Mouse (Mus musculus): ENCODE results near the gene Tmem268. TPM values are rescaled to one million over a fixed set of nuclear protein-coding genes. Genes with fewer than 3 reads are reported as not detected.

Tmem268 gene
- polyA plus RNA-seq, 1 experiment from 2014 or later = 12.8 TPM

GRCm38 (mm10) chr4:63608391-63608790, 49.8 kb downstream of the Tmem268 start:
- no peak for ATAC-seq
- Histone ChIP-seq H3K9ac (no peak overlapping the region), H3K27ac (no peak overlapping the region), H3K4me1 (replicated peaks) (no peaks in the 10 kb centered on the region), H3K4me3 (replicated peaks) (no peak overlapping the region), H3K4me2 (replicated peaks) (no peak overlapping the region), H3K9me3 (no peaks in the 10 kb centered on the region), H3K27me3 (replicated peaks) (no peaks in the 10 kb centered on the region), H3K36me3 (no peaks in the 10 kb centered on the region)
- 85% methylated on average over 7 of the region's 7 CpGs for WGBS

GRCm38 (mm10) chr4:63621861-63622260, 63.3 kb downstream of the Tmem268 start:
- no peak for ATAC-seq
- H3K4me1 ChIP-seq (replicated peaks) = 0 out of 2 replicates have a peak, but pooled peaks cover 5% of the 10 kb centered on the region
- no peak overlapping the region for H3K4me2 ChIP-seq (replicated peaks)
- H3K9me3 ChIP-seq = no peaks in the 10 kb centered on the region
- H3K27ac ChIP-seq = no peak overlapping the region
- no peaks in the 10 kb centered on the region for H3K27me3 ChIP-seq (replicated peaks)
- H3K4me3 ChIP-seq (replicated peaks) = no peak overlapping the region
- WGBS = 73% methylated on average over 2 of the region's 2 CpGs
- H3K9ac ChIP-seq = no peak overlapping the region
- H3K36me3 ChIP-seq = no peaks in the 10 kb centered on the region

GRCm38 (mm10) chr4:63622378-63622835, 63.8 kb downstream of the Tmem268 start, which contains the start of gene Tex48:
Gene Tex48 (minus strand): TSS chr4:63622428.
- Histone ChIP-seq H3K27me3 (replicated peaks) (no peaks in the 10 kb centered on the region), H3K4me2 (replicated peaks) (no peak within 1 kb of the TSS), H3K4me3 (replicated peaks) (no peak within 1 kb of the TSS), H3K27ac (no peak within 1 kb of the TSS), H3K9ac (no peak within 1 kb of the TSS), H3K36me3 (no peaks in the 10 kb centered on the region), H3K4me1 (replicated peaks) (0 out of 2 replicates have a peak, but pooled peaks cover 5% of the 10 kb centered on the region), H3K9me3 (no peaks in the 10 kb centered on the region)
- ATAC-seq = no peak
- WGBS = 52% methylated on average over 5 of the region's 5 CpGs

- H3K27me3 ChIP-seq (replicated peaks) = no peaks in the 10 kb centered on the region
- no peak overlapping the region for H3K4me3 ChIP-seq (replicated peaks)
- H3K4me1 ChIP-seq (replicated peaks) = 0 out of 2 replicates have a peak, but pooled peaks cover 5% of the 10 kb centered on the region
- no peak overlapping the region for H3K9ac ChIP-seq
- no peaks in the 10 kb centered on the region for H3K9me3 ChIP-seq
- peak; percentile 96 for ATAC-seq
- no peak overlapping the region for H3K4me2 ChIP-seq (replicated peaks)
- 34% methylated on average over 3 of the region's 3 CpGs for WGBS
- H3K27ac ChIP-seq = 0 out of 2 replicates have a peak overlapping the region, but pooled peaks have one; percentile 7
- no peaks in the 10 kb centered on the region for H3K36me3 ChIP-seq
Observed at GRCm38 (mm10) chr4:63625563-63626080, 67.0 kb downstream of the Tmem268 start.

GRCm38 (mm10) chr4:63627111-63627510, 68.5 kb downstream of the Tmem268 start:
- 72% methylated on average over 8 of the region's 8 CpGs for WGBS
- no peak overlapping the region for H3K4me2 ChIP-seq (replicated peaks)

GRCm38 (mm10) chr4:63633181-63633580, 74.6 kb downstream of the Tmem268 start:
- ATAC-seq = no peak
- no peak overlapping the region for H3K27ac ChIP-seq
- no peaks in the 10 kb centered on the region for H3K36me3 ChIP-seq
- H3K4me1 ChIP-seq (replicated peaks) = no peaks in the 10 kb centered on the region
- H3K27me3 ChIP-seq (replicated peaks) = no peaks in the 10 kb centered on the region
- no peak overlapping the region for H3K4me3 ChIP-seq (replicated peaks)
- no peak overlapping the region for H3K4me2 ChIP-seq (replicated peaks)
- WGBS = 76% methylated on average over 2 of the region's 2 CpGs
- H3K9ac ChIP-seq = no peak overlapping the region
- H3K9me3 ChIP-seq = no peaks in the 10 kb centered on the region

More at GRCm38 (mm10) chr4:63627111-63627510, 68.5 kb downstream of the Tmem268 start:
- no peaks in the 10 kb centered on the region for H3K9me3 ChIP-seq
- no peak overlapping the region for H3K27ac ChIP-seq
- no peak overlapping the region for H3K4me3 ChIP-seq (replicated peaks)
- no peak overlapping the region for H3K9ac ChIP-seq
- 0 out of 2 replicates have a peak, but pooled peaks cover 5% of the 10 kb centered on the region for H3K4me1 ChIP-seq (replicated peaks)
- no peaks in the 10 kb centered on the region for H3K36me3 ChIP-seq
- H3K27me3 ChIP-seq (replicated peaks) = no peaks in the 10 kb centered on the region
- no peak for ATAC-seq

Other genes starting within 250 kb of the Tmem268 start
- not detected in 2 replicates for gene Orm1, start 214.2 kb upstream of the Tmem268 start, polyA plus RNA-seq (2015; fragmentation: Nextera tagmentation; extraction: Ambion mirVana)
- gene Orm3, start 202.6 kb upstream of the Tmem268 start, polyA plus RNA-seq (2015; fragmentation: Nextera tagmentation; extraction: Ambion mirVana) = not detected in 2 replicates
- not detected in 2 replicates for gene Orm2, start 196.3 kb upstream of the Tmem268 start, polyA plus RNA-seq (2015; fragmentation: Nextera tagmentation; extraction: Ambion mirVana)
- gene Akna, start 155.4 kb upstream of the Tmem268 start, polyA plus RNA-seq (2015; fragmentation: Nextera tagmentation; extraction: Ambion mirVana) = 5.6 and 6.5 TPM in 2 replicates
- 4.0 and 4.6 TPM in 2 replicates for gene Whrn, start 62.8 kb upstream of the Tmem268 start, polyA plus RNA-seq (2015; fragmentation: Nextera tagmentation; extraction: Ambion mirVana)
- gene Atp6v1g1, start 14.0 kb upstream of the Tmem268 start, polyA plus RNA-seq (2015; fragmentation: Nextera tagmentation; extraction: Ambion mirVana) = 288 and 316 TPM in 2 replicates
- not detected in 2 replicates for gene Gm11213, start 46.5 kb downstream of the Tmem268 start, polyA plus RNA-seq (2015; fragmentation: Nextera tagmentation; extraction: Ambion mirVana)
- gene Tex48, start 63.6 kb downstream of the Tmem268 start, polyA plus RNA-seq (2015; fragmentation: Nextera tagmentation; extraction: Ambion mirVana) = not detected in 2 replicates
- gene Gm11214, start 104.6 kb downstream of the Tmem268 start, polyA plus RNA-seq (2015; fragmentation: Nextera tagmentation; extraction: Ambion mirVana) = not detected in 2 replicates
- gene Tnfsf15, start 186.3 kb downstream of the Tmem268 start, polyA plus RNA-seq (2015; fragmentation: Nextera tagmentation; extraction: Ambion mirVana) = 0.16 and 0.28 TPM in 2 replicates